Mouse (Mus musculus): ENCODE measurements at regions not wholly inside any gene's neighbourhood (a gene's known extent, or its start where the extent isn't known, plus 50 kb on each side); places are given as distances from the start of the nearest gene placed in this dataset.

DNA sequence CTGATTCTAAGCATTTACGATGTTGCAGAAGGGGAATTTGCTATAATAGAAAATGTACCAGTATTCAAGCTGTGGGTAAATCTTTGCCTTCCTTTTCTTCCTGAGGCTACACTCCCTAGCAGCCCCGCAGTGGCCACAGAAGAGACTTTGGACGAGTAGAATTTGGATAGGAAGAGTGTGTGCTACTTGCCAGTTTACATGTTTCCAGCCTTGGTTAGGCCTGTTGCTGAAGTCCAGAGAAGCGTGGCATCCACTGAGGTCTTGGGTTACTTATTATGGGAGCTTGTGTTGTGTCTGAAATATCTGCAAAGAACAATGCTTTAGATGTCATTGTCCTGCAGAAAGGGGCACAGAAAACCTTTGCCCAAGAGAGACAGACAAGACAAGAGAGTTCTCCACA, 200.8 kb downstream of the Slc30a10 start:
- no peaks in the 10 kb centered on the region for H3K27me3 ChIP-seq (ENCODE audit: insufficient read depth, low read length)
- no peak overlapping the region for H3K4me3 ChIP-seq (ENCODE audit: low read depth, low read length)
- H3K9ac ChIP-seq (replicated peaks), result no peak overlapping the region
- no peaks in the 10 kb centered on the region for H3K4me1 ChIP-seq (ENCODE audit: insufficient read depth)
- no peak overlapping the region for H3K27ac ChIP-seq (ENCODE audit: low read depth)
- TF ChIP-seq CTCF (IDR thresholded peaks at IDR 0.05; ENCODE audit: low read depth), result no peak
- TF ChIP-seq EP300 (IDR thresholded peaks at IDR 0.05; ENCODE audit: low read depth), result no peak
- WGBS (ENCODE audit: insufficient replicate concordance), result 74% methylated on average over 4 of the region's 4 CpGs
- no peak for ATAC-seq
- no peaks in the 10 kb centered on the region for H3K36me3 ChIP-seq (replicated peaks; ENCODE audit: insufficient read depth, low read length)
- no peak for DNase-seq
- no peak overlapping the region for H3K4me2 ChIP-seq (ENCODE audit: low read depth, low read length)
- no peaks in the 10 kb centered on the region for H3K9me3 ChIP-seq (ENCODE audit: low read length)

DNA sequence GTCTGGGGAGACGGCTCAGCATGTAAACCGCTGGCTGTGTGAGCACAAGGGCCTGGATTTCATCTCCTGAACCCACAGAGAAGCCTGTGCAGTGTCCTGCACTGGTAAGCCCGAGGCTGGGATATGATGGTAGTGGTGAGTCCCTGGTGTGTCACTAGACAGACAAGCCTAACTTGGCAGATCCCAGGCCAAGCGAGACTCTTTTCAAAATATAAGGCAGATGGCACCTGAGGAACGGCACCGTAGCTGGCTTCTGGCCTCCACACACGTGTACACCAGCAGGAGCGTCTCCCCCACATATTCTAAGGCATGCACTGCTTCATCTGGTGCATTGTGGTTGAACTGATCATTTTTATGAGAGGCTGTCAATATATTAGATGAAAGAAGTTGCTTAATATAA, 202.6 kb downstream of the Slc30a10 start:
- no peaks in the 10 kb centered on the region for H3K27me3 ChIP-seq (ENCODE audit: insufficient read depth, low read length)
- no peaks in the 10 kb centered on the region for H3K4me1 ChIP-seq (ENCODE audit: insufficient read depth)
- no peak for TF ChIP-seq CTCF (IDR thresholded peaks at IDR 0.05; ENCODE audit: low read depth)
- no peak for TF ChIP-seq EP300 (IDR thresholded peaks at IDR 0.05; ENCODE audit: low read depth)
- ATAC-seq, result no peak
- H3K27ac ChIP-seq (ENCODE audit: low read depth), result no peak overlapping the region
- no peak for DNase-seq
- no peaks in the 10 kb centered on the region for H3K9me3 ChIP-seq (ENCODE audit: low read length)
- no peak overlapping the region for H3K9ac ChIP-seq (replicated peaks)
- no peak overlapping the region for H3K4me2 ChIP-seq (ENCODE audit: low read depth, low read length)
- no peaks in the 10 kb centered on the region for H3K36me3 ChIP-seq (replicated peaks; ENCODE audit: insufficient read depth, low read length)
- H3K4me3 ChIP-seq (ENCODE audit: low read depth, low read length), result no peak overlapping the region
- 80% methylated on average over 8 of the region's 8 CpGs for WGBS (ENCODE audit: insufficient replicate concordance)

DNA sequence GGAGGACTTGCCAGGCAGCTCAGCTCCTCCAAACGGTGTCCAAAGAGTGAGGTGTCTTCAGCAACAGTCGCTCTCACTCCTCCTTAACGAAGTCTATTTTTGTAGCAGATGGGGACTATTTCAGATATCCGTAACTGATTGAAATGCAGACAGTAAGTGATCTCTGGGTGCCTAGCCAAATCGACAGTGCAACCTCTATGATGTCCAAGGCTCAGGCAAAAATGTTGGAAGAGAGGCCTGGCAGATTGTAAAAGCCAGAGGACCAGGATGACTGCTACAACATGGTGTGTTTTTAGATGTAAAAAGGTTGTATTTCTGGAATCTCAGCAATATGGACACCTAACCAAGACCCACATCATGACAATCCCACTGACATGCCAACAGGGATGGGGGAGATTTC, 204.8 kb downstream of the Slc30a10 start:
- TF ChIP-seq EP300 (IDR thresholded peaks at IDR 0.05; ENCODE audit: low read depth) (no peak), CTCF (IDR thresholded peaks at IDR 0.05; ENCODE audit: low read depth) (no peak)
- 70% methylated on average over 5 of the region's 5 CpGs for WGBS (ENCODE audit: insufficient replicate concordance)
- no peaks in the 10 kb centered on the region for H3K9me3 ChIP-seq (ENCODE audit: low read length)

DNA sequence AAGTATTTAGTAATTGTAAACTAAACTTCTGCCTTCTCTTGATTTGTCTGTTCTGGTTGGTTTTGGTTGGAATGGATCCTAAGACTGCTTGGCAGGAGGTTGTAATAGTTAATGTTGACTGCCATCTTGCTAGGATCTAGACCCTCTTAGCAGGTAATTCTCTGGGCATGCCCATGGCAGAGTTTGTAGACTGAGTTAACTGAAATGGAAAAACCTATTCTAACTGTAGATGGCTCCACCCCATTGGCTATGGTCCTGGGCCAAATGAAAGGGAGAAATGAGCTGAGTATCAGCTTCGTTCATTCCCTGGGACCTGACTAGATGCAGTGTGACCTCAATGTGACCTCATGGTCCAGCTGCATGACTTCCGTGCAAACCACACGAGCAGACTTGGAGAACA, 207.7 kb downstream of the Slc30a10 start:
- ATAC-seq (no peak), DNase-seq (no peak)
- TF ChIP-seq EP300 (IDR thresholded peaks at IDR 0.05; ENCODE audit: low read depth) (no peak), CTCF (IDR thresholded peaks at IDR 0.05; ENCODE audit: low read depth) (no peak)
- Histone ChIP-seq H3K27ac (ENCODE audit: low read depth) (no peak overlapping the region), H3K36me3 (replicated peaks; ENCODE audit: insufficient read depth, low read length) (no peaks in the 10 kb centered on the region), H3K4me1 (ENCODE audit: insufficient read depth) (no peaks in the 10 kb centered on the region), H3K4me2 (ENCODE audit: low read depth, low read length) (no peak overlapping the region), H3K4me3 (ENCODE audit: low read depth, low read length) (no peak overlapping the region), H3K9ac (replicated peaks) (no peak overlapping the region), H3K27me3 (ENCODE audit: insufficient read depth, low read length) (no peaks in the 10 kb centered on the region), H3K9me3 (ENCODE audit: low read length) (no peaks in the 10 kb centered on the region)
- WGBS (ENCODE audit: insufficient replicate concordance), result 71% methylated on average over 3 of the region's 3 CpGs

More for the DNA sequence above, 204.8 kb downstream of the Slc30a10 start:
- ATAC-seq (no peak), DNase-seq (no peak)
- Histone ChIP-seq H3K4me1 (ENCODE audit: insufficient read depth) (no peaks in the 10 kb centered on the region), H3K27me3 (ENCODE audit: insufficient read depth, low read length) (no peaks in the 10 kb centered on the region), H3K27ac (ENCODE audit: low read depth) (no peak overlapping the region), H3K36me3 (replicated peaks; ENCODE audit: insufficient read depth, low read length) (no peaks in the 10 kb centered on the region), H3K4me2 (ENCODE audit: low read depth, low read length) (no peak overlapping the region), H3K4me3 (ENCODE audit: low read depth, low read length) (no peak overlapping the region), H3K9ac (replicated peaks) (no peak overlapping the region)

DNA sequence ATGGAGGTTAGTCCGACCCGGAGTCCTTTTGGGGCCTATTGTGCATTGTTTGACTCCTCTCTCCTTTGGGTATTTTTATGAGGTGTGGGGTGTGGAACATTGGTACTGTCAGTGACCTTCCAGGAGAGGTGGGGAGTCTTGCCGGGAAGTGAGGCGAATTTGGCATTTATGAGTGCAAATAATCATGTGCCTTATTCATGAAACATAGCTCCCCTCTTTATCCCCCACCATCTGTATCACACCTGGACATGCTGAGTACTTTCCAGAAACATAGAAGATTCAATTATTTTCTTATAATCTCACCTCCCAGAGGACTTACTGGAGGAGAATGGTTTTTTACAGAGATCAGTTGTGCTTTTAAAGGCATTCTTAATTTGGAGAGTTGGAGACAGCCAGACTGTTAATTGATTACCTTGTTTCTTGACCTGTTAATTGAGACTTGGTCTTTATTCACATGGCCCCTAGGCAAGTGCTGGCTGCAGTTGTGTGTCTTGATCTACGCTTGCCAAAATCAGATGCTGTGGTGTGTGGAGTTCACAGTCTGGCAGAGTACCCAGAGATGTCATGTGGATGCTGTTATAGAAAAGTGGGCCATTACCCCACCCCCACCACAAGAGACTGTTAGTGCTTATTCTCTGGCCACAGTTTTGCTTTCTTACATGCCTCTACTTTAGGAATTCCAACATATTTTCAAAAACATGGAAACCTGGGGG, 215.5 kb downstream of the Slc30a10 start:
- H3K27ac ChIP-seq (ENCODE audit: low read depth), result no peak overlapping the region
- H3K27me3 ChIP-seq (ENCODE audit: insufficient read depth, low read length), result no peaks in the 10 kb centered on the region
- 81% methylated on average over 5 of the region's 5 CpGs for WGBS (ENCODE audit: insufficient replicate concordance)
- H3K4me1 ChIP-seq (ENCODE audit: insufficient read depth), result no peaks in the 10 kb centered on the region
- H3K4me3 ChIP-seq (ENCODE audit: low read depth, low read length), result no peak overlapping the region
- H3K4me2 ChIP-seq (ENCODE audit: low read depth, low read length), result no peak overlapping the region
- DNase-seq, result no peak
- H3K9me3 ChIP-seq (ENCODE audit: low read length), result no peaks in the 10 kb centered on the region
- no peaks in the 10 kb centered on the region for H3K36me3 ChIP-seq (replicated peaks; ENCODE audit: insufficient read depth, low read length)
- TF ChIP-seq CTCF (IDR thresholded peaks at IDR 0.05; ENCODE audit: low read depth) (no peak), EP300 (IDR thresholded peaks at IDR 0.05; ENCODE audit: low read depth) (no peak)
- ATAC-seq, result no peak
- no peak overlapping the region for H3K9ac ChIP-seq (replicated peaks)

DNA sequence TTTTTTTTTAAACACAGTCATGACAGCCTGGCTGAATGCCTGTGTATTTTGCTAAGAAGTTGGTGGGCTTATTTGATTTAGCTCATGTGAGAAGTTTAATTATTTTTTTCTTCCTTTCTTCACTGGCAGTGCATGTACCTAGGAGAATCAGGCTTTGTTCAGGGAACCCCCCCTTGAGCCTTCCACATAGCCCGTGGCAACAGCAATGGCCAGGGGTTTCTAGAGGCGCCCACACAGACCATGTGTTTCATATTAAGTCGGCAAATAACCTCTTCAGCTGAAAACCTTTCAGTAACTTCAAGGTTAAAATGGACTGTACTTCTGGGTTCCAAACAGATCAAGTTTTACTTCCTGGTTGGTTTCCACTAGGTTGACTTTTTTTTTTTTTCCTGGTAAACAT, 218.3 kb downstream of the Slc30a10 start:
- WGBS (ENCODE audit: insufficient replicate concordance), result 73% methylated on average over 3 of the region's 3 CpGs

More for the DNA sequence above, 218.3 kb downstream of the Slc30a10 start:
- Histone ChIP-seq H3K27me3 (ENCODE audit: insufficient read depth, low read length) (no peaks in the 10 kb centered on the region), H3K27ac (ENCODE audit: low read depth) (no peak overlapping the region), H3K4me2 (ENCODE audit: low read depth, low read length) (no peak overlapping the region), H3K36me3 (replicated peaks; ENCODE audit: insufficient read depth, low read length) (no peaks in the 10 kb centered on the region), H3K4me1 (ENCODE audit: insufficient read depth) (no peaks in the 10 kb centered on the region), H3K4me3 (ENCODE audit: low read depth, low read length) (no peak overlapping the region), H3K9me3 (ENCODE audit: low read length) (no peaks in the 10 kb centered on the region), H3K9ac (replicated peaks) (no peak overlapping the region)
- DNase-seq (no peak), ATAC-seq (no peak)
- TF ChIP-seq EP300 (IDR thresholded peaks at IDR 0.05; ENCODE audit: low read depth) (no peak), CTCF (IDR thresholded peaks at IDR 0.05; ENCODE audit: low read depth) (no peak)
